Mouse (Mus musculus) embryonic facial prominence, embryonic 10.5 days (tissue): ENCODE data around the gene Myl12a. TPM values are rescaled to one million over a fixed set of nuclear protein-coding genes. Genes with fewer than 3 reads are reported as not detected.
A peak's percentile ranks its signal among the peaks of the same experiment; 100 is the strongest.

Source experiments
- DNase-seq: peaks from one replicate; pipeline ENCODE4 v3.0.0-alpha.2; 2017; ENCODE audit warnings: low spot score
- H3K27ac ChIP-seq: fragments of 300-500 bp; sonication (generic); replicated peaks from 2 replicates; pipeline ENCODE4 v1.5.1; 2016; ENCODE audit warnings: mild to moderate bottlenecking
- H3K27me3 ChIP-seq: fragments of 300-500 bp; sonication (generic); replicated peaks from 2 replicates; pipeline ENCODE4 v1.6.1; 2016; ENCODE audit warnings: low read depth, mild to moderate bottlenecking; ENCODE audit not compliant: poor library complexity, severe bottlenecking
- H3K36me3 ChIP-seq: fragments of 300-500 bp; sonication (generic); replicated peaks from 2 replicates; pipeline ENCODE4 v1.6.1; 2016; ENCODE audit warnings: mild to moderate bottlenecking, moderate library complexity
- H3K4me1 ChIP-seq: fragments of 300-500 bp; sonication (generic); 2 replicates; pipeline ENCODE4 v1.6.1; 2016
- H3K4me3 ChIP-seq: fragments of 300-500 bp; sonication (generic); 2 replicates; pipeline ENCODE4 v1.5.1; 2016; ENCODE audit warnings: mild to moderate bottlenecking, moderate library complexity
- H3K9me3 ChIP-seq: fragments of 300-500 bp; sonication (generic); 2 replicates; pipeline ENCODE4 v1.6.1; 2016; ENCODE audit warnings: mild to moderate bottlenecking
- WGBS: fragments of 180-500 bp; shearing (Covaris S2); methylation state at CpG from one replicate; pipeline ENCODE4 v1.1.7; 2016; 5-methylcytosine and 5-hydroxymethylcytosine counted together
- polyA plus RNA-seq: library from polyadenylated mRNA; unstranded; fragments of >200 nt; fragmentation: Nextera tagmentation; extraction: Ambion mirVana; gene quantifications from 2 replicates; pipeline ENCODE4 v1.2.1, GENCODE M21; 2016

The Myl12a gene
- polyA plus RNA-seq, 1 experiment from 2014 or later: 451 TPM

DNA sequence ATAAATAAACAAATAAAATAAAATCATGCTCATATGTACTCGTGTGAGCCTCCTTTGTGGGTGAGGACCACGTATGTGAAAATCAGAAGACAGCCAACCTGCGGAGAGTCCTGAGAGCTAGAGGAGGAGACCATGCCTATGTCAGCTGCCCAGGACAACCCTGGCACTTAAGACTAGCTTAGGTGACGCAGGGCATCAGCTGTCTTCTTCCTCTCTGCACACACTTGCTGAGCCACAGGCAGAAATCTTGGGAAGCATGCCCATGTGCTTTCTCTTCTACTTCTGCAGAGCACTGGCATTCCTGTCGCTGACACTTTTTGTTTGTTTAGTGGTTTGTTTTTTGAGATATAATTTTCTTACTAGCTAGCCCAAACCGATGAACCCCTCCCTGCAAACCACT lies 7.1 kb downstream of the Myl12a start:
- Histone ChIP-seq H3K27ac (no peak overlapping the region), H3K36me3 (peaks cover 57% of the 10 kb centered on the region), H3K27me3 (no peaks in the 10 kb centered on the region), H3K4me3 (no peak overlapping the region), H3K9me3 (no peaks in the 10 kb centered on the region), H3K4me1 (peaks cover 63% of the 10 kb centered on the region)
- 94% methylated on average over 6 of the region's 6 CpGs for WGBS
- DNase-seq: no peak

DNA sequence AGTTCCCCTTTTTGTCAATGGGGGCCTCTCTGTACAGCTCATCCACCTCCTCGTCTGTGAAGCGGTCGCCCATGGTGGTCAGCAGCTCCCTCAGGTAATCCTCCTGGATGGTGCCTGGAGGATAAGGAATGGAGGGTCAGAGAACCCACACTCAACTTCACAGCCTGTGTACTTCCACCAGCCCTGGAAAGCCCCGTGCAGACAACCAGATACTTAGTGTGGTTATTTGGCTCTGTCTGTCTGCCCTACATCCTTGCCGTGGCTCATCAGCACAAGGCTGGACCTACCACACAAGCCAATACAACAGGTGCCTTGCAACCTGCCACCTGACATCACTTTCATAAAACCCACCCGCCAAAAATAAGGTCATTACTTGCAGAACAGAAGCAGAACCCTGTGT lies 8.0 kb downstream of the Myl12a start:
- no peak for DNase-seq
- H3K27me3 ChIP-seq: no peaks in the 10 kb centered on the region
- H3K9me3 ChIP-seq: no peaks in the 10 kb centered on the region
- H3K36me3 ChIP-seq: peaks cover 57% of the 10 kb centered on the region
- no peak overlapping the region for H3K27ac ChIP-seq
- H3K4me3 ChIP-seq: no peak overlapping the region
- WGBS: 88% methylated on average over 6 of the region's 6 CpGs
- peaks cover 59% of the 10 kb centered on the region for H3K4me1 ChIP-seq

DNA sequence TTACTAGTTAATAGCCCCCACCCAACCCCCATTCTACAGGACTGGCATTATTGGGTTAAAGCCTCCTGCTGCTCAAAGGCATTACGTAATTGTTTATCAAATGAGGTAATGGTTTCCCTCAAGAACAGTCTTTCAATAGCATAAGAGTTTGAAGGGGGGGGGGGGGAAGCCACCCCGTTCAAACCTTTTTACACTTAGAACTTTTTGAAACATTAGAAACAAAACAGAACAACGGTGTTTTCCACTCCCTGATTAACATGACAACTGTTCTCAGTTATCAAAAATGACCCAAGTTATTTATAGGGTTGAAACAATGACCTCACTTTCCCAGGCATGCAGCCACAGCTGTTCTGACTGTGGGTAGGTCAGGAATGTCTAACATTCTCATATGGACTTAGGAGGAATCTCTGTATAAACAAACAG lies 9.3 kb downstream of the Myl12a start:
- no peaks in the 10 kb centered on the region for H3K27me3 ChIP-seq
- peaks cover 59% of the 10 kb centered on the region for H3K36me3 ChIP-seq
- WGBS: 58% methylated on average over 3 of the region's 3 CpGs
- no peaks in the 10 kb centered on the region for H3K9me3 ChIP-seq
- H3K4me3 ChIP-seq: no peak overlapping the region
- no peak overlapping the region for H3K27ac ChIP-seq
- no peak for DNase-seq
- peaks cover 61% of the 10 kb centered on the region for H3K4me1 ChIP-seq

DNA sequence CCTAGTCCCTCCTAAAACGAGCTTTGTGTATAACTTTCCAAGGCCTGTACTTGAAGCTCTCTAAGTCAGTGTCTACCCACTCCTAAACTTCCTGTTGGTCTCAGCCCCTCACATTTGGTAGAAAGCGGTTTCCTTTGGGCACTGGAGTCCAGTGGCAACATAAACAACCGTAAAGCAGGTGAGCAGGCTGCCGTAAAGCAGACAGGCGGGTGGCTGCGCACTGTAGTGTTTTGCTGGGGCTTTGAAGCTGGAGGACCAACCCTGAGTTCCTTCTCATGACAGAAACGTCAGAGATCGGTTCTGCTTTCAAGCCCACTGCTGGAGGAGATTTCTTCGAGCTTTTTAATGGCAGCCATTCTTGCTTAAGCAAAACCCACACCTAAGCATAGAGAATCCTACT lies 10.0 kb downstream of the Myl12a start:
- peaks cover 66% of the 10 kb centered on the region for H3K36me3 ChIP-seq

GRCm38 (mm10) chr17:70991706-70992625 lies 10.7 kb downstream of the Myl12a start:
- peak; percentile 28 for DNase-seq
- peaks cover 68% of the 10 kb centered on the region for H3K36me3 ChIP-seq
- H3K27me3 ChIP-seq: no peaks in the 10 kb centered on the region
- H3K4me3 ChIP-seq: no peak overlapping the region
- 87% methylated on average over 16 of the region's 16 CpGs for WGBS
- peak overlapping the region; percentile 48 for H3K27ac ChIP-seq
- H3K4me1 ChIP-seq: peaks cover 58% of the 10 kb centered on the region
- H3K9me3 ChIP-seq: no peaks in the 10 kb centered on the region

More for the DNA sequence above, 10.0 kb downstream of the Myl12a start:
- Histone ChIP-seq H3K27ac (0 out of 2 replicates have a peak overlapping the region, but pooled peaks have one; percentile 7), H3K9me3 (no peaks in the 10 kb centered on the region), H3K4me1 (peaks cover 58% of the 10 kb centered on the region), H3K27me3 (no peaks in the 10 kb centered on the region), H3K4me3 (no peak overlapping the region)
- WGBS: 90% methylated on average over 9 of the region's 9 CpGs
- no peak for DNase-seq

GRCm38 (mm10) chr17:70990403-70991303 lies 12.0 kb downstream of the Myl12a start:
- peaks cover 69% of the 10 kb centered on the region for H3K36me3 ChIP-seq
- peak; percentile 93 for DNase-seq
- no peaks in the 10 kb centered on the region for H3K27me3 ChIP-seq
- H3K4me1 ChIP-seq: peaks cover 58% of the 10 kb centered on the region
- no peaks in the 10 kb centered on the region for H3K9me3 ChIP-seq
- WGBS: under 1% methylated on average over 70 of the region's 70 CpGs
- H3K27ac ChIP-seq: peak overlapping the region; percentile 95
- peak overlapping the region; percentile 85 for H3K4me3 ChIP-seq

GRCm38 (mm10) chr17:70989991-70990390 lies 12.7 kb downstream of the Myl12a start:
- Histone ChIP-seq H3K27me3 (no peaks in the 10 kb centered on the region), H3K4me1 (peaks cover 58% of the 10 kb centered on the region), H3K9me3 (no peaks in the 10 kb centered on the region), H3K27ac (peak overlapping the region; percentile 95), H3K36me3 (peaks cover 67% of the 10 kb centered on the region), H3K4me3 (peak overlapping the region; percentile 85)
- WGBS: 1% methylated on average over 24 of the region's 24 CpGs
- no peak for DNase-seq

GRCm38 (mm10) chr17:70989430-70989829 lies 13.2 kb downstream of the Myl12a start:
- no peaks in the 10 kb centered on the region for H3K27me3 ChIP-seq
- H3K27ac ChIP-seq: no peak overlapping the region
- H3K4me1 ChIP-seq: peaks cover 54% of the 10 kb centered on the region
- peak overlapping the region; percentile 85 for H3K4me3 ChIP-seq
- DNase-seq: no peak
- H3K36me3 ChIP-seq: peaks cover 61% of the 10 kb centered on the region
- 64% methylated on average over 8 of the region's 8 CpGs for WGBS
- no peaks in the 10 kb centered on the region for H3K9me3 ChIP-seq

DNA sequence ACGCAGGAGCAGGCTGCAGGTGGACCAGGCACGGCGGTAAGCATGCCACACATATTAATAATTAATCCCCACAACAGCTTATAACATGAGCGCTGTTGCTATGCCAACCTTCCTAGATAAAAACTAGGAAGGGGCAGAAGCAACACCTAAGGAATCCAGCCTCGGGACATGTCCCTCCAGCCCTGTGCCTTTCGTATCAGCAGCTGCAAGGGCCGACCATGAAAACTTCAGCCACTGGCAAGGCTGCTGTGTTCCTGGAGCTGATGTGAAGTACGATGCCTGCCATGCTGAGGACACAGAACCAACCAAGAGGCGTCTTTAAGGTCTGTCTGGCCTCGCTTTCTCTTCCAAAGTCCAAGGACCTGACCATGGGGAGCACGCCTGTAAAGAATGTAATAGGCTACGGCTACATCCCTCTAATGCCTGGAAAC lies 14.3 kb downstream of the Myl12a start:
- Histone ChIP-seq H3K4me3 (no peak overlapping the region), H3K27ac (no peak overlapping the region), H3K4me1 (peaks cover 55% of the 10 kb centered on the region), H3K36me3 (peaks cover 51% of the 10 kb centered on the region), H3K9me3 (no peaks in the 10 kb centered on the region), H3K27me3 (no peaks in the 10 kb centered on the region)
- no peak for DNase-seq
- 92% methylated on average over 12 of the region's 12 CpGs for WGBS

- H3K36me3 ChIP-seq: peaks cover 50% of the 10 kb centered on the region
- H3K4me3 ChIP-seq: no peak overlapping the region
- H3K27ac ChIP-seq: no peak overlapping the region
- no peak for DNase-seq
- no peaks in the 10 kb centered on the region for H3K9me3 ChIP-seq
- peaks cover 44% of the 10 kb centered on the region for H3K4me1 ChIP-seq
- 93% methylated on average over 15 of the region's 15 CpGs for WGBS
- H3K27me3 ChIP-seq: no peaks in the 10 kb centered on the region
These were observed 15.6 kb downstream of the Myl12a start for GRCm38 (mm10) chr17:70986831-70987660.

DNA sequence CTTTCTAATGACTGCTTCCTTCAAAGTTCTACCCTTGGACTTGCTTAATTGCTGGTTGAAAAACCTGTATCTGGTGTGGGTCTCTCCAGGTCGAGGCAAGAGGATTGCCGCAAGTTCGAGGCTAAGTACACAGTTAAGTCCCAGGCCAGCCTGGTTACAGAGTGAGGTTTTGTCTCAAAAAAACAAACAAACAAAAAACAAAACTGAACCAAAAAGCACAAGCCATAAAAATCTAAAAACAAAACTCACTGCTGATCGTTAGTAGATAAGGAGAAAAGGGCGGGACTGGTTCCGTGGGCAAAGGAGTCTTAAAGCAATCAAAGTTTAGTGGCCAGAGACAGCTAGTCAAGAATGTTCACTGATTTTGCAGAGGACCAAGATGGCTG lies 16.3 kb downstream of the Myl12a start:
- peaks cover 52% of the 10 kb centered on the region for H3K36me3 ChIP-seq
- H3K27ac ChIP-seq: no peak overlapping the region
- H3K4me3 ChIP-seq: no peak overlapping the region
- H3K27me3 ChIP-seq: no peaks in the 10 kb centered on the region
- no peak for DNase-seq
- no peaks in the 10 kb centered on the region for H3K9me3 ChIP-seq
- H3K4me1 ChIP-seq: peaks cover 38% of the 10 kb centered on the region
- WGBS: 89% methylated on average over 6 of the region's 6 CpGs
